Mouse (Mus musculus): ENCODE measurements around the gene Pik3r6.

Pik3r6 gene

GRCm38 (mm10) chr11:68585890-68586289 lies 83.1 kb downstream of the Pik3r6 start:
- no peak for DNase-seq

- DNase-seq: no peak
Observed at GRCm38 (mm10) chr11:68586721-68587120, 83.9 kb downstream of the Pik3r6 start, which contains the start of gene Ccdc42. TSS of gene Ccdc42 (plus strand) at chr11:68587021.

GRCm38 (mm10) chr11:68589055-68589809 lies 86.4 kb downstream of the Pik3r6 start:
- DNase-seq: peak; percentile 85 to 89

GRCm38 (mm10) chr11:68591708-68592107 lies 88.9 kb downstream of the Pik3r6 start:
- no peak for DNase-seq

GRCm38 (mm10) chr11:68593247-68593646 lies 90.4 kb downstream of the Pik3r6 start:
- DNase-seq: no peak

GRCm38 (mm10) chr11:68597912-68598311 lies 95.1 kb downstream of the Pik3r6 start:
- no peak for DNase-seq

- no peak for DNase-seq
Observed at GRCm38 (mm10) chr11:68600551-68601021, 97.8 kb downstream of the Pik3r6 start.

- no peak for DNase-seq
Observed at GRCm38 (mm10) chr11:68601486-68601991, 98.7 kb downstream of the Pik3r6 start.

Data from cerebellum, adult 18-20 months (tissue).